Mouse (Mus musculus): ENCODE results near the gene Gtf2e1. TPM values are rescaled to one million over a fixed set of nuclear protein-coding genes. Genes with fewer than 3 reads are reported as not detected.

The Gtf2e1 gene
- polyA plus RNA-seq, 1 experiment = 12.3 TPM

DNA sequence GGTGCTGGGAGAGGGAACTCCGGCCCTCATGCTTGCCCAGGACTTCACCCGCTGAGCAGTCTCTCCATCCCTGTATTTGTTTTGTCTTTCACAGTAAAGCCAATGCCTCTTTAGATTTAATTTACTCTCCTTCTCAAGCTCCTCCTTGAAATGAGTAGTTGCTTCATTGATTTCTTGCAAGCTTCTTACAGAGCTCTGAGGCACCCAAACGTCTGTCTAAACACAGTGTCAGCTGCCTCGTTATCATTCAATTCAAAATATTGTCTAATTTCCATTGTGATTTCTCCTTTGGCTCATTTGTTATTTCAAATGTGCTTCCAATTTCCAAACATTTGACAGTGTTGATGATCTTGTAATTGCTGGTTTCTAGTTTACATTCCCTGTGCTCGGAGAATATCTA is 6.7 kb upstream of the Gtf2e1 start:
- DNase-seq (ENCODE audit: low spot score) = no peak

DNA sequence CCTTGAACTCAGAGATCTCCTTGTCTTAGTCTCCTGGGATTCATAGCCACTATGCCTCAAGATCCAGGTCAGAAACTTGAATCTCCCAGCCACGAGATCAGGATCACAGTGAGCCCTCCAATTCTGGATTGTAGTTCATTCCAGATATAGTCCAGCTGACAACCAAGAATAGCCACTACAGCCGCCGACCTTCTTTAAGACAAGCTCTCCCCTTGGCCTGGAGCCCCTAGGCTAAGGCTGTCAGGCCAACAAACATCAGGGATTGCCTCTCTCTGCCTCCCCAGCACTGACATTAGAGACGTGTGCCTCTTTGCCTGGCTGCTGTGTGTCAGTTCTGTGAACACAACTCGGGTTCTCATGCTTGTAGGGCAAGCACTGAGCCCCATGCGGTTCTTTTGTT is 1.2 kb upstream of the Gtf2e1 start:
- DNase-seq (ENCODE audit: low spot score) = no peak

DNA sequence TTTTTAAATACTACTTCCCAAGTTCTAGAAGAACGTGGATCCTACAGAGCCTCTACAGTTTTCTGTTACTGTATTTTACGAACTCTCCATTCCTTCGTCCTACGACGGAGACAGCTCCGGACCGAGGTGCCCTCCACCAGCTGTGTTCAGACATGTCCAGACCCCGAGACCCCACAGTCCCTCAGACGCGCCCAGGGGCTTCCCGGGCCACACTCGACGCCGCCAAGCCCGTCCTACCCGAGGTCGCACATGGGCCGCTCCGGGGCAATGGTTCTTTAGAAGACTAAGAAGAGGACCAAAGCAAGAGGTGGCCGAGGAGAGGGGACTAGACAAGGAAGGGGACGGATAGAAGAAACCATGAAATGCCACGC is 364 bp downstream of the Gtf2e1 start:
- DNase-seq (ENCODE audit: low spot score) = no peak

DNA sequence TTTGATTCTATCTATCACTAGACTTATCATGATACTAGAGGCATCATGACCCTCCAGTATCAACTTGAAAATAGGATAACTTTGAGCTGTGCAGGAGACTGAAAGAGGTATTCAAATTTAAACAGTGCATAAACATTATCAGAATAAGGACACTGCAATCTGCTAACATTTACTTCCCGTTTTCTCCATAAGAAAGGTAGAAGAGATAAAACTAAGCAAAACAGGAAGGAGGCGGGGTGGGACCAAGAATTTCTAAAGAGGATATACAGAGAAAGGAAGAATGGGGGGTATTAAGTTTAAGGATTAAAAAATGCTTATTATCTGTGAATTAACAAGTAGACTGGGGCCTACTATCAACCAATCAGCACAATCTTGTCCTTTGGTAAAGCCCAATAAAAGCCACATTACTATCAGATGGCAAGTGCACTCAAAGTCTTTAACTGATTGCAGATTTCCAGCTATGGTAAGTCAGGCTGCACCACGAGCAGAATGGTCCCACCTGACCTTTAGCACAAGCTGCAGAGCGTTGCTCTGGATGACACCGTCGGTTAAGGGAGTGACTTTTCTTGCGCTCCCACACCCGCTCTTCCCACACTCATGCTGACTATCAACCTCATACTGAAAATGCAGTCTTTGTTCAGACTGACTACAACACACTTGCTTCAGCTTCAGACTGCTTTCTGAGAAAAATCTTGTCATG is 6.1 kb downstream of the Gtf2e1 start:
- DNase-seq (ENCODE audit: low spot score) = no peak

DNA sequence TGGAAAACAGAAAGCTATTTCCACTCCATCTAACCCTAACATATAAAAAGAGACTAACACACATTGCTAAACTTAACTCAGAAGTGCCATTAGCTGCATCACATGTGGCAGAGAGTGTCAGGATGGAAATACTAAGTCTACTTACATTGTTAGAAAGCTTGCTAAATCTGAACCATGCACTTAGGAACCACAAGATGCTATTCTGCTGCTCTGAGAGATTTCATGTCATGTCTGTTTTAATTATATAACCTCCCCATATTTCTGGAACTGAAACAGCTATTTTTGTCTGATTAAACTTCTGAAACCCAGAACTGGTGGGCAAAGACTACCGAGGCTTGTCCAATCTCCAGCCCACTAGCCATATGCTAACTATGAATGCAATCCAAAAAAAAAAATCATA is 7.5 kb downstream of the Gtf2e1 start:
- no peak for DNase-seq (ENCODE audit: low spot score)

DNA sequence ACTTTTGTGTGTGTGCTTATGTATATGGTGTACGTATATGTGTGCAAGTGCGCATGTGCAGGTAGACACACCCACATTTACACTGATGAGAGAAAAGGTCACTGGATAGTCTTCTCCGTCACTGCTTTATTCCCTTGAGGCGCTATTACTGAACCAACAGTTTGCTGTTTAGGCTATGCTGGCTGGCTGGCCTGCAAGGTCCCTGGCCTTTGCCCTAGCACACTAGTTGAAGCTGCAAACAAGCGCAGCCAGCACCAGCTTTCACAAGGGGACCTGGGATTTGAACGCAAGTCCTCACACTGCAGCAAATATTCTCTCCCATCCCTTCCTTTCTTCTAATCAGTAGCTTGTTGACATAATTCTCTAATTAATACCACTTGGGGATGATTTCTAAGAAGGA is 9.4 kb downstream of the Gtf2e1 start:
- no peak for DNase-seq (ENCODE audit: low spot score)

DNA sequence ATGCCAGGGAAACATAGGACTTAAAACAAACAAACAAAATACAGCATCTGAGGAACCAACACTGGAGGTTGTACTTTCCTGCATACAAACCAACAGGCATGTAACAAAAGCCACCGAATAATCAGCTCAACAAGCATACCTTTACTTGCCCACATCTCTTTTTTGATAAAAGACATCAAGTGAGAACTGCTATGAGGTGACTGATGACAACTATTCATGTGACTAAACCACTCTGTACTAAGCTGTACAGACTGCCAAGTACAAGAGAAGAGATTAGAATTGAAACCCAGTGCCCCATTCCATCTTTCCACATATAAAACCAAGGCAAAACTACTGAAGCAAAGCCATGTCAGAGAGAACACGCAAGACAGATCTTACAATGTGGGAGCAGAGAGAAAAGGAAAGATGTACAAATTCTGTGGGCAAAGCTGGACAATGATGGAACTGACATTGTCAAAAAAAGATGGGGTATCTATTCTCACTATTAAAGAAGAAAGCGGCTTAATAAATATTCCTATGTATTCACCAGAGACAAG is 12.8 kb downstream of the Gtf2e1 start:
- DNase-seq (ENCODE audit: low spot score) = no peak

DNA sequence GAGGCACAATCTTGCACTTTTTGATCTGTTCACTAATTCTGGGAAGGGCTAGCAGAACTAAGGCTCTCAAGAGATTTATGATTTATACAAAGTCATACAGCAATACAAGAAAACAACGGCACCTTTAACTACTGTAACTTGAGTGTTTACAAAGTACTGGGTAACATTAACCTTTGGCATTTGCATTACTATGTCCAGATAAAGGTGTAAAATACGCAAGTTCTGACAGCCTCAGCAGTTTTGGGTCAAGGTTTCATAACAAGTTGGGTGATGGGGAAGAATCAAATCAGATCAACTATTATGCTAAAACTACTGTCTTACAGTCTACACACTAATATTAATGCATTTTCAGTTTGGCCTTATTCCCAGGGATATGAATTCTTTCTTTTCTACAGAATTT is 14.5 kb downstream of the Gtf2e1 start:
- DNase-seq (ENCODE audit: low spot score) = no peak

DNA sequence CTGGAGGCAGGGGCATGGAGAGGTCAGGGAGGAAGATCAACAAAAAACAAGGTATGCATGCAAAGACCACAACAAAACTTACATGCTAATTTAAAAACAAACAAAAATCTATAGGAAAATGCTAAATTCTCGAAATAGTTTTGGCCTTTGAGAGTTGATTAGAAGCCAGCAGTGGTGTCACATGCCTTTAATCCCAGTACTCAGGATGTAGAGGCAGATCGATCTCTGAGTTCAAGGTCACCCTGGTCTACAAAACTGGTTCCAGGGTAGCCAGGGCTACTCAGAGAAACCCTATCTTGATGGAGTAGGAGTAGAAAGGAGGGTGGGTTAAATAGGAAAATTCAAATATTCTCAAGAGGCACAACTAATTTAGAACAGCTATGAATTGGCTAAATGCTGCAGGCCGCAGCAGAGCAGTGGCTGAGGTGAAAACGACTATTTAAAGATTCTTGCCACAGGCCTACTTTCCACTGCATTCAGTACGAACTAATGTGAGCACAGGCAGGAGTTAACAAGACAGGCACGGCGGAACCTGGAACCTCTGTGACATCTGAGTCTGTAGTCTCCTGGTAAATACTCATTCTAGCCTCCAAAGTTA is 17.4 kb downstream of the Gtf2e1 start:
- DNase-seq (ENCODE audit: low spot score) = no peak

DNA sequence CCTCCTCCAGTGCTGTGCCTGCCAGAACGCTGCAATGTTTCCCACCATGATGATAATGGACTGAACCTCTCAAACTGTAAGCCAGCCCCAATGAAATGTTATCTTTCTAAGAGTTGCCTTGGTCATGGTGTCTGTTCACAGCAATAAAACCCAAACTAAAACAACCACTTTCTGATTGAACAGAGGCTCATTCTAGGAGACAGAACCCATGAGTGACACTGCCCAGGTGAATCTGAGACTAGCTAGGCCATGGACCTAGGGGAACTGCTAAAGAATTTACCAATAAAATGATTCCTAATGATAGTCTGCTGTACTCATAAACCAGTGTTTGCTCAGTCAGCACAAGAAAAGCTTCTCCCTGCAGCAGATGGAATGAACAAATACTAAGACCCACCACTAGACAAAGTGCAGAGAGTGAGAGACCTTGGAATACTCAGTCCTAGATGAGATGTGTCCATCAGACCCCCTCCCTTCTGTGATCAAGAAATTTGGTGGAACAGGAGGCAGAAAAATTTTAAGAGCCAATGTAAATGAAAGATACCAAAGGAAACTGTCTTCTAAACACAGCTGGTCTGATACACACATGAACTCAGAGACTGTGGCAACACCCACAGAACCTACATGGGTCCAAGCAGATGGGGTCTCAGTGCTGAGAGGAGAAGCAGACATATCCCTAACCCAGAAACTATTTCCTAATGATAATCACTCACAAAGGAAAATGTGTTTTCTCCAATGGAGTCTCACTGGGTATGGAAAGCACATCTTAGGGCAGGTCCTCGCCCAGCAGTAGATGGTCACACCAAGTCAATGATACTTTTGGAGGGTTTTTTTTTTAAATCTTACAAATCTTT is 19.2 kb downstream of the Gtf2e1 start:
- no peak for DNase-seq (ENCODE audit: low spot score)

DNA sequence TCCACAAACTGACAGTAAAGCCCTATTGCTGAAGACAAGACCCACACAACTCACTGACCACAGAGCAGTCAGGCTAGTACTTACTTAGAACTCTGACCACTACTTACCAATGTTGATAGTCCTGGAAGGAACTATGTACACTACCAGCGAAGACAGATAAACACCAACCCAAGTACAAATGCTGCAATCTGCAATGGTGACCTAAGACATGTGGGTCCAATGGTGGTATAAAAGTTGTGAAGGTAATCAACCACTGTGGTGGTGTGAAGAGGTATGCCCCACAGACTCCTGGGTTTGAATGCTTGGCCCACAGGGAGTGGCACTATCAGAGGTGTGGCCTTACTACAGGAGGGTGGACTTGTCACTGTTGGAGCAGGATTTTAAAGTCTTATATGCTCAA is 19.9 kb downstream of the Gtf2e1 start:
- no peak for DNase-seq (ENCODE audit: low spot score)

DNA sequence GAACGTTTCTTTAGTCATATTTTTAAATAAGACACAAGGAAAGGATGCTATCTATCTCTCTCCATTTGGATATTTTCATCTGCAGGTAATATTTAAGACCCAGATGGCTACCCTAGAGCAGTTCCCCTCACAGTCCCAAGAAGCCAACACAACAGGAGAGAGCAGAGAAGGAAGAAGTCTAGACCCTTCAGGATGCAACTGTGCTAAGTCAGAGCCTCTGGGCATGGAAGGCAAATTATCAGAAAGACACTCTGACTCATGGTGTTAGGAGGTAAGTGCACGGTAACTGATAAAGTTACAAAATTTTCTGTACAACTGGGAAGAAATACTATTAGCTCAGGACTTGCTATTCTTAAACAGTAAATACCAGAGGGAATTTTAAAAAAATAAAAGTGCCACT is 20.9 kb downstream of the Gtf2e1 start:
- DNase-seq (ENCODE audit: low spot score) = no peak

DNA sequence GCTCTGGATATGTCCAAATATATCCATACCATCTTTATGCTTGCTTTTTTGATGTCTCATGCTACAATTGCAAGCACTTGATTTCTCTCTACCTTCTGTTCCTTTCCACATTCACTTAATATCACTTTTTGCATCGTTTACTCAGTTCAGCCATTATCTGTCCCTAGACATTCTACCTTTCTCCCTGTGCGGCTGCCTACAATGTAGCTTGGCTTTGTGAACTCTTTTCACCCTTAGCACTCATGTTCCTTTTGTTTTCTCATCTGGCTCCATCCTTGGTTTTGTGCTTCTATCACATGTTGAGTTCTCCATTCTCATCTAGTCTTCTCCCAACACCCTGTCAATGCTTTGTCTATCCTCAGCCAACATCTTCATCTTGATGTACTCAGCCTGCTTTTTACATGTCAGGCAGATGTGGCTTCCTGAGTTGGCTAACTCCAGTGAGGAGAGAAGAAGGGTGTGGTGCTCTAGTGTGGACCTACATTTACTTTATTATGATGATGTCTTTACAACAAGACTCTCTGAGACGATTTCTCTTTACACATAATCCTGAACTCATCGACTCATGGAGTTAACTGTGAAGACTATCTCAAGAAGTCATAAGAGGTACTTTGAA is 21.9 kb downstream of the Gtf2e1 start:
- DNase-seq (ENCODE audit: low spot score) = no peak

DNA sequence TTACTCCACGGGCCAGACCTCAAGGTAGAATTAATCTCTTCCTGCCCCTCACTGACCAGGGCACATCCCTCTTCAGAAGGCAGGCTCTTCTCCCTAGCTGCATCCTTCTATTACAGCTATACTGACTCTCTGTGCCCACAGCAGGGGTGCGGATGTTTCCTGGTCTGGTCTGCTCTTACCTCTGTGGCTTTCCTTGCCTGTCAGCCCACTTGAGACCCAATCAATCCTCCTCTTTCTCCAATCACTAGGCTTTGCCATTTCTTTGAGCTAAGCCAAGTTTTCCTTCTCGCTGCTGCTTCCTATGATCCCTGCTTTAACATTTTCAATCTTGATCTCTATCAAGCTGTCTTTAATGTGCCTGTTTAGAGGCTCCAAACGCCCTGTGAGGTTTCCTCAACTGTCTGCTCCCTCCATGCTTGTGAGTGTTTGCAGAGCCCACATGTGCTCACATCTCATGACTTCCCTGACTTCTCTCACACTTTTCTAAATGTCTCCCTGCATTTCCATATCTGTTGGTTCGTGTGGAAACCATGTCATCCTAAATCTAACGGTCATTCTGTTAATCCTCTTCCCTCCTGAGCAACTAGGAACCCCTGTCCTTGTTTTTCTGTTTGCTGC is 23.1 kb downstream of the Gtf2e1 start:
- no peak for DNase-seq (ENCODE audit: low spot score)

DNA sequence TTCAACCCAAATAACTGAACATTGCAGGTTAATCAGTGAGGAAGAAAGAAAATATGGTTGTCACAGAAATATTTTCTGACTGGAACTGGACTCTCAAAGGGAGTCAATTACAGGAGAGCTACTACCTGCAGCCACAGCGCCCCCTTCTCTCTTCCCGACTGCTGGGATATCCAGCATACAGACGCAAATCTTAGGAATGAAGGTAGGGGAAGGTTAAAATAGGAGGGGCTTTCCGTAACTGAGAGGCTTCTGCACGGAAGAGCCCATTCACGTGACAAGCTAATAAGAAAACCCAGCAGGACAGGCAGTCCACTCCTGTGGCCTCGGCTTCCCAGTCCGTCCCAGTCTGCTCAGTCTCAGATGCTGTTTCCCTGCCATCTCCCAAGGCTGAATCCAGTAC is 24.9 kb downstream of the Gtf2e1 start:
- DNase-seq (ENCODE audit: low spot score) = no peak

DNA sequence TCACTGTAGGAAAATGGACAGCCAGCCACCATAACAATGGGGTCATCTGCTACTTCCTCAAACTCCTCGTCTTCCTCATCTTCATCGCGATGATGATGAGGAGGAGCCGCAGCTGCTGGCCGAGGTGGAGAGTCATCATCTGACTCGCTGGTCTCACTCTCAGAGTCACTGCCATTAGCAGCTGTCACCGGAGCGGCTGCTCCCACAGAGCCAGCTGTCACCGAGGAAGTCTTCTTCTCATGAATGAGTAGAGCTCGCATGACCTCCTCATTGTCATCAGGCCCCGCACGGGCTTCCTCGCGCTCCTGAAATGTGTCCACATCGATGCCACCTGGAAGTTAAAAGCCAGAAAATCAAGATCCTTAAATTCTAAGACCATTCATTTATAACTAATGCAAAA is 28.1 kb downstream of the Gtf2e1 start:
- no peak for DNase-seq (ENCODE audit: low spot score)

DNA sequence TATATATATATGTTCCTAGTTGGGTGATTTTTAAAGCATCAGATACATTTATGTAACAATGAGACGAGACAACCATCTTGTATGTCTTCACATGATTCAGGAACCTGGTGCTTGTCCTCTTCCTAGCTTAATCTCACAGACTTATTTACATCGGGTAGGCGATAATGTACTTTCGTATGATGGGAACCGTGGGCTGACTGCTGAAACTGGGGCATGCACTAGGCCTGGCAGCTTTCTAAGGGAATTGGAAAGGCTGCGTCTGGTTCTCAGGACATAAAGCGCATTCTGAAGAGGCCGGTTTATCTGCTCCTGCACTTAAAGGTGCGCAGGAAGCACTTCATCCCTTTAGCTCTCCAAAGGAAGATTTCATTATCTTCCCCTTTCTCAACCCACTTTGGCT is 32.8 kb downstream of the Gtf2e1 start:
- DNase-seq (ENCODE audit: low spot score) = no peak

DNA sequence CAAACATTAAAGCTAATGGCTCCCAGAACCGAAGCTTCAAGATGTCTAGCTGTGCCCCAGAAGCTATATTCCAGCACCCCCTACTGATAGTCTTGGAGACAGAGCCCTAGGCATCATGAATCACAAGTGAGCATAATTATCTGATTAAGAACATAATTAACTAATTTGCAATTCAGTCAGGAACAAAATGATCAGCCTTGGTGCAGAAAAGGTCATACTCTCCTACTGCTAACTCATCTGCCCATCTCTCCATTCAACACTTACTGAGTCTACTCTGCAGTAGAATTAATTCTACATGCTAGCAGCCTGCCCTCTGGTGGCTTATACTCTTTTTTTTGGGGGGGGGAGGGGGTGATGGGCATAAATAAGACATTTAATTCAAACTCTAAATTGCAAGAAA is 35.1 kb downstream of the Gtf2e1 start:
- DNase-seq (ENCODE audit: low spot score) = no peak

DNA sequence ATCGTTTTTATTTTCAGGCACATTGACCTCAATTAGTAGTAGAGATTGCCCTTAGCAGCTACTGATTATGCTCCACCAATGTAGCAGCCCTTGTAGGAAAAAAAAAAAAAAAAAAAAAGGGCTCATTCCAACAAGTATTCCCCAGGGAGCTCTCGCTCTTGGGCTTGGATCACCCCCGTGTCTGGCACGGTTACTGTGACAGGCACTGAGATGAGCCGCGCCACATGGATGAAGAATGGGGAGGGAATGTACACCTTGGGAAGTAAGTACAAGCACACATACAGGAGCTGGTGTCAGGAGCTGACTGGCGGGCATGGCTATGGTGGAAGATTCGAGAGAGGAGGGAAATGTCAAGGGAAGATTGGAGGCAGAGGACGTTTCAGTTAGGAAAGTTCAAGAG is 41.0 kb downstream of the Gtf2e1 start:
- no peak for DNase-seq (ENCODE audit: low spot score)

DNA sequence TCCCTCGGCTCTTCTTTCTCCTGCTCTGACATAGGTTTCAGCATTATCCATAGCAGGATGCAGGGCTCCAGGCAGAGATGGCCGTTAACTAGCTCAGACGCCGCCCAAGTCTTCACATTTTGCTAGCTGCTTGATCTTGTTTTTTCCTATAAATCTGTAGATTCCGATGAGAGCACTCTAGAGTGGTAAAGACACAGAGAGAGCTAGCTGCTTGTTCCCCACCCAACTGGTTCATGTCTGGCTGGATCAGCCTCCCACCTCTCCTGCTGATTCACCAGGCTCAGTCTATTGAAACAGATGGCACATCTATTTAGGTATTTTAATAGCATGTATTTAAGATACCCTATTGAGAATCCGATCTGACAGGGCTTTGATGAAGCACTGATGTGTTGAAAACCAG is 44.6 kb downstream of the Gtf2e1 start:
- no peak for DNase-seq (ENCODE audit: low spot score)

DNA sequence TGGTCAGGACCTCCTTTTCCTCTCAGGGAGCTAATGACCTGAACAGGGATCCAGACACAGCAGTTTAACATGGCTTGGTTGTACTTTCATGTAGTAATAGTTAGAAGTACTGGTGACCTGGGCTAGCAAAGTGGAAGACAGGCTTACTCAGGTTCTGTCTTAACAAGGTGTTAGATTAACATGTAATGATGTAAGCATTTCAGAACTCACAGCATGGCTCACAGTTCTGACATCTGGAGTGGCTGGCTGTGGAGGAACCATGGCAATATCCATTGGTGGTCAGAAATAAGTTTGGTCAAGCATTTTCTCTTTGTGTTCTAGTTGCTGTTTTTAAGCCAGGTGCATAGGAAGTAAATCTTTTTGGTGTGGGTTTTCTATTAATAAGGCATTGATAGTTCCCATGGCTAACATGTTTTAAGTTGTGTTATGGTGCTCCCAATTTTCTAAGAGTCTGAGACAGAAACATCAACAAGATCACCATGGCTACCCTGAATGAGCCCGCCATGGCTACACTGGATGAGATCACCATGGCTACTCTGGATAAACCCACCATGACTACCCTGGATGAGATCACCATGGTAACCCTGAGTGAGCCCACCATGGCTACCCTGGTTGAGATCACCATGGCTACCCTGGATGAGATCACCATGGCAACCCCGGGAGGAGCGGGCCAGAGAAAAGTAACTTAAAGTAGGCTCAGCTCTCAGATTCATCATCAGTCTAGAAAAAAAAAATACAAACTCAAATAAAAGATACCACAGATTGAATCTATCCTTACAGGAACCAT is 52.6 kb downstream of the Gtf2e1 start:
- no peak for DNase-seq (ENCODE audit: low spot score)
